8 mouse cellular contexts compared by ENCODE assay signal in the genomic region with DNA sequence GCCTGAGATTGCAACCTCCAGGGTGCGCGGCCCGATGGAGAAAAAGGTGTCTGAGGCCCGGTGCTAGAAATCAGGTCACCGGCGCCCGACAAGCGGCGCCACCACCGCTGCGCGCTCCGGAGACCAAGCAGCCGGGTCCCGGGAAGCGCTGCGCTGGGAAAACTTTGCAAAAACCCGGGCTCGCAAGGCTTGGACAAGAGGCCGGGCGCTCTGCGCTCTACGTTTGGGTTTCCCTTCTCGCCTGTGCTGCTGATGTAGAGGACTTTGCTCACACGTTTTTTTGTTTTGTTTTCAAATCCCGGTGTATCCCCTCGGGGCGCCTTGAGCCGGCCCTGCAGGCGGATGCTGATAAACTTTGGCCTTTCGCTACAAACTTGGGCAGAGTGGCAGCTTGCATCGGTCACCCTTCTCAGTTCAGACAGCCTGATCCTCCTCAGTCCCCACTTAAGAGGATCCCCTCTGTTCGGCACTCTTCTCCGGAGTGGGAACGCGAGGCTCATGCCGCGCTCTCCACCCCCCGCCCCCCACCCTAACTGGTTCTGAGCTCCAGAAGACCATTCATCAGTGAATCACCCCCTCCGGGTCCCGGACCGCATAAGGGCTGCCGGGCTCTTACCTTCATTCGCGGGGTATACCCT. TPM values are rescaled to one million over a fixed set of nuclear protein-coding genes. Genes with fewer than 3 reads are reported as not detected.
A peak's percentile ranks its signal among the peaks of the same experiment; 100 is the strongest.
DNase-seq lines count a peak whose midpoint lies in the region; ATAC-seq and TF ChIP-seq lines count a peak whose summit lies in the region.

No protein-coding gene starts in this region.

- no peaks in the 10 kb centered on the region for H3K4me1 ChIP-seq in hindbrain, postnatal 0 days (ENCODE audit: insufficient read depth, low read length)
- H3K4me1 ChIP-seq in limb, embryonic 15.5 days: peaks cover 31% of the 10 kb centered on the region
- H3K4me1 ChIP-seq in midbrain, embryonic 12.5 days: peaks cover 39% of the 10 kb centered on the region

- WGBS in hindbrain, postnatal 0 days: under 1% methylated on average over 45 of the region's 45 CpGs
- under 1% methylated on average over 45 of the region's 45 CpGs for WGBS in limb, embryonic 15.5 days
- under 1% methylated on average over 45 of the region's 45 CpGs for WGBS in midbrain, embryonic 12.5 days

- H3K27me3 ChIP-seq in hindbrain, postnatal 0 days (ENCODE audit: insufficient read depth, low read length): no peaks in the 10 kb centered on the region
- H3K27me3 ChIP-seq in limb, embryonic 15.5 days: peaks cover 15% of the 10 kb centered on the region
- peaks cover 19% of the 10 kb centered on the region for H3K27me3 ChIP-seq in midbrain, embryonic 12.5 days

- no peaks in the 10 kb centered on the region for H3K36me3 ChIP-seq in hindbrain, postnatal 0 days (ENCODE audit: insufficient read depth, low read length)
- H3K36me3 ChIP-seq in limb, embryonic 15.5 days: 0 out of 2 replicates have a peak, but pooled peaks cover 3% of the 10 kb centered on the region
- no peaks in the 10 kb centered on the region for H3K36me3 ChIP-seq in midbrain, embryonic 12.5 days

- H3K27ac ChIP-seq in hindbrain, postnatal 0 days: peak overlapping the region; percentile 80
- H3K27ac ChIP-seq in limb, embryonic 15.5 days: peak overlapping the region; percentile 75
- H3K27ac ChIP-seq in midbrain, embryonic 12.5 days (replicated peaks): peak overlapping the region; percentile 89

- H3K4me2 ChIP-seq in hindbrain, postnatal 0 days (ENCODE audit: low read depth, low read length): peak overlapping the region; percentile 84
- H3K4me2 ChIP-seq in limb, embryonic 15.5 days: peak overlapping the region; percentile 94
- peak overlapping the region; percentile 91 for H3K4me2 ChIP-seq in midbrain, embryonic 12.5 days (replicated peaks)

- ATAC-seq in hindbrain, postnatal 0 days: peak; percentile 43; the same call in 1 of the 2 replicates
- ATAC-seq in limb, embryonic 15.5 days (ENCODE audit: insufficient number of reproducible peaks, low FRiP score, low TSS enrichment, low read depth): peak; percentile 35
- ATAC-seq in midbrain, embryonic 12.5 days (ENCODE audit: low FRiP score, low read depth): peak; percentile 32

- TF ChIP-seq CTCF in hindbrain, postnatal 0 days (IDR thresholded peaks at IDR 0.05; ENCODE audit: low read depth): no peak

- DNase-seq in cerebellum, adult 9-11 months: peak; percentile 11
- no peak for DNase-seq in cerebellum, adult 9-10 months
- DNase-seq in cerebellum, postnatal 36 days: peak; percentile 28 to 41
- DNase-seq in gastrocnemius, postnatal 25 days: peak; percentile 50
- peak; percentile 71 for DNase-seq in hindbrain, postnatal 0 days (ENCODE audit: low spot score)
- peak; percentile 34 for DNase-seq in urinary bladder, adult 2 months (ENCODE audit: low spot score)

- H3K9me3 ChIP-seq in hindbrain, postnatal 0 days (ENCODE audit: low read length): no peaks in the 10 kb centered on the region
- no peaks in the 10 kb centered on the region for H3K9me3 ChIP-seq in limb, embryonic 15.5 days
- no peaks in the 10 kb centered on the region for H3K9me3 ChIP-seq in midbrain, embryonic 12.5 days

- H3K9ac ChIP-seq in hindbrain, postnatal 0 days (replicated peaks; ENCODE audit: low read length): peak overlapping the region; percentile 64
- H3K9ac ChIP-seq in limb, embryonic 15.5 days: peak overlapping the region; percentile 51
- H3K9ac ChIP-seq in midbrain, embryonic 12.5 days (replicated peaks): peak overlapping the region; percentile 81

- peak overlapping the region; percentile 60 for H3K4me3 ChIP-seq in hindbrain, postnatal 0 days (ENCODE audit: low read length)
- peak overlapping the region; percentile 65 for H3K4me3 ChIP-seq in limb, embryonic 15.5 days
- H3K4me3 ChIP-seq in midbrain, embryonic 12.5 days: peak overlapping the region; percentile 58

RNA-seq across cellular contexts. Expression of a gene that starts 0.4 kb away (rescaled TPM):
- total RNA-seq in gastrocnemius, postnatal 25 days (2021): 1 to 10 TPM; 1.7 to 2.1 TPM
- total RNA-seq in hindbrain, postnatal 0 days (2014; rRNA removed): 88.1 and 107 TPM in 2 replicates
- 34.2 and 36.0 TPM in 2 replicates for polyA plus RNA-seq in hindbrain, postnatal 0 days (2015; fragmentation: Nextera tagmentation; extraction: Ambion mirVana)
- 32.3 and 39.0 TPM in 2 replicates for polyA plus RNA-seq in limb, embryonic 15.5 days (2015; fragmentation: Nextera tagmentation; extraction: Ambion mirVana)
- 32.9 and 39.4 TPM in 2 replicates for polyA plus RNA-seq in midbrain, embryonic 12.5 days (2016; fragmentation: Nextera tagmentation; extraction: Ambion mirVana)
- 6.0 and 7.6 TPM in 2 replicates for polyA plus RNA-seq in urinary bladder, adult 2 months (2012; rRNA removed)
